Comparison of ENCODE assay signal across 20 mouse cellular contexts in genomic region chr4:134719489-134719888, GRCm38 (mm10). TPM values are rescaled to one million over a fixed set of nuclear protein-coding genes. Genes with fewer than 3 reads are reported as not detected.
DNase-seq lines count a peak whose midpoint lies in the region; ATAC-seq and TF ChIP-seq lines count a peak whose summit lies in the region.
"Had no signal": no experiment of that assay in that cellular context is flagged by ENCODE, and none has a peak within 500 bp of the region (broad histone marks: within the 10 kb centered on the region; RNA-seq: fewer than 3 reads in every experiment).

No protein-coding gene starts in this region.

- no peak overlapping the region for H3K4me2 ChIP-seq in embryonic facial prominence, embryonic 13.5 days
- peak overlapping the region; percentile 46; the same call in 1 of the 2 replicates for H3K4me2 ChIP-seq in liver, embryonic 16.5 days (ENCODE audit: low read depth, low read length)
- H3K4me2 ChIP-seq: hindbrain, embryonic 13.5 days; midbrain, embryonic 15.5 days had no signal

- no peak for TF ChIP-seq RAD21 in MEL (IDR thresholded peaks at IDR 0.05; ENCODE audit: low read depth, low read length)

- ATAC-seq in embryonic facial prominence, embryonic 13.5 days (ENCODE audit: insufficient number of reproducible peaks, insufficient read depth, low FRiP score, low TSS enrichment, low read depth) = no peak
- ATAC-seq in erythroid progenitor cell, adult 5-6 weeks (replicated peaks; ENCODE audit: low FRiP score, poor library complexity, severe bottlenecking) = peak; percentile 93
- ATAC-seq in liver, embryonic 16.5 days (ENCODE audit: low read depth) = peak; percentile 93
- ATAC-seq in activated CD4-positive, CD25-positive, alpha-beta regulatory T cell, adult 4 months = no peak
- ATAC-seq: inflammation-experienced regulatory T-cells, adult 6 months; midbrain, embryonic 15.5 days had no signal

- 0 out of 2 replicates have a peak overlapping the region, but pooled peaks have one; percentile 32 for H3K9ac ChIP-seq in embryonic facial prominence, embryonic 13.5 days
- 0 out of 2 replicates have a peak overlapping the region, but pooled peaks have one; percentile 22 for H3K9ac ChIP-seq in MEL (ENCODE audit: control insufficient read depth, low read depth, low read length, poor library complexity, severe bottlenecking)
- no peak overlapping the region; the same call in 1 of the 2 replicates for H3K9ac ChIP-seq in liver, embryonic 16.5 days (ENCODE audit: low read depth, low read length)
- H3K9ac ChIP-seq: hindbrain, embryonic 13.5 days; midbrain, embryonic 15.5 days had no signal

- no peak for TF ChIP-seq POLR2A in MEL (IDR thresholded peaks at IDR 0.05; ENCODE audit: control insufficient read depth in 1 of 2, insufficient read depth in 1 of 2, low read depth in 1 of 2, low read length in 2 of 2, poor library complexity in 1 of 2)

- WGBS in embryonic facial prominence, embryonic 13.5 days = 74% methylated on average over 8 of the region's 8 CpGs
- WGBS in embryonic facial prominence, embryonic 10.5 days = 81% methylated on average over 8 of the region's 8 CpGs
- WGBS in liver, embryonic 16.5 days (ENCODE audit: insufficient replicate concordance) = 25% methylated on average over 8 of the region's 8 CpGs

- TF ChIP-seq EP300 in MEL (IDR thresholded peaks at IDR 0.05; ENCODE audit: low read depth in 1 of 2, low read length in 2 of 2) = peak; percentile 54 to 62

- no peaks in the 10 kb centered on the region for H3K79me2 ChIP-seq in MEL (ENCODE audit: control insufficient read depth, insufficient read depth, low read length, poor library complexity)

- H3K27ac ChIP-seq in embryonic facial prominence, embryonic 13.5 days = no peak overlapping the region
- H3K27ac ChIP-seq in embryonic facial prominence, embryonic 10.5 days (replicated peaks) = no peak overlapping the region
- H3K27ac ChIP-seq in MEL (ENCODE audit: control insufficient read depth, low read depth, low read length) = no peak overlapping the region
- peak overlapping the region; percentile 57 for H3K27ac ChIP-seq in liver, embryonic 16.5 days (ENCODE audit: low read length)
- H3K27ac ChIP-seq: hindbrain, embryonic 13.5 days; left cerebral cortex, adult 2 months; midbrain, embryonic 15.5 days had no signal

- H3K4me3 ChIP-seq in embryonic facial prominence, embryonic 13.5 days = no peak overlapping the region
- H3K4me3 ChIP-seq in embryonic facial prominence, embryonic 10.5 days = no peak overlapping the region
- no peak overlapping the region for H3K4me3 ChIP-seq in MEL (ENCODE audit: control insufficient read depth in 1 of 2, insufficient read depth in 1 of 2, low read depth in 2 of 2, low read length in 2 of 2)
- no peak overlapping the region for H3K4me3 ChIP-seq in liver, embryonic 16.5 days (ENCODE audit: low read depth, low read length)
- H3K4me3 ChIP-seq: hindbrain, embryonic 13.5 days; left cerebral cortex, adult 2 months; midbrain, embryonic 15.5 days had no signal

- no peak for DNase-seq in embryonic facial prominence, embryonic 10.5 days (ENCODE audit: low spot score)
- peak; percentile 67 for DNase-seq in MEL (ENCODE audit: low read depth, low spot score)
- DNase-seq in spleen, postnatal 36 days (ENCODE audit: low spot score in 2 of 2) = no peak
- no peak for DNase-seq in embryo, embryonic 11 days
- DNase-seq: adrenal gland, postnatal 14 days; cerebellum, adult 18-20 months; heart, adult 18-20 months; heart, postnatal 14 days; kidney, adult 2 months; kidney, postnatal 25 days; left cerebral cortex, postnatal 4 days; lung, postnatal 10 days had no signal

- H3K4me1 ChIP-seq in embryonic facial prominence, embryonic 13.5 days = no peaks in the 10 kb centered on the region
- peaks cover 16% of the 10 kb centered on the region; the same call in 1 of the 2 replicates for H3K4me1 ChIP-seq in embryonic facial prominence, embryonic 10.5 days
- peaks cover 7 to 13% of the 10 kb centered on the region in 2 experiments for H3K4me1 ChIP-seq in MEL (ENCODE audit: control insufficient read depth in 1 of 2, insufficient read depth in 2 of 2, low read length in 2 of 2)
- peaks cover 13% of the 10 kb centered on the region for H3K4me1 ChIP-seq in liver, embryonic 16.5 days (ENCODE audit: control insufficient read depth, low read depth, low read length)
- H3K4me1 ChIP-seq: midbrain, embryonic 15.5 days had no signal

- no peak for TF ChIP-seq CTCF in MEL (IDR thresholded peaks at IDR 0.05 in 2 of 3, conservative IDR thresholded peaks at IDR 0.05 in 1 of 3; ENCODE audit: control insufficient read depth in 1 of 3, insufficient read depth in 1 of 3, low read depth in 2 of 3, low read length in 3 of 3, poor library complexity in 1 of 3, severe bottlenecking in 1 of 3)

- no peaks in the 10 kb centered on the region for H3K9me3 ChIP-seq in embryonic facial prominence, embryonic 13.5 days
- no peaks in the 10 kb centered on the region for H3K9me3 ChIP-seq in embryonic facial prominence, embryonic 10.5 days
- no peaks in the 10 kb centered on the region for H3K9me3 ChIP-seq in MEL (replicated peaks; ENCODE audit: insufficient read depth, low read length)
- no peaks in the 10 kb centered on the region for H3K9me3 ChIP-seq in liver, embryonic 16.5 days (replicated peaks; ENCODE audit: control insufficient read depth, low read length)
- H3K9me3 ChIP-seq: hindbrain, embryonic 13.5 days; midbrain, embryonic 15.5 days had no signal

- no peaks in the 10 kb centered on the region for H3K27me3 ChIP-seq in embryonic facial prominence, embryonic 13.5 days
- no peaks in the 10 kb centered on the region for H3K27me3 ChIP-seq in embryonic facial prominence, embryonic 10.5 days (replicated peaks; ENCODE audit: low read depth, poor library complexity, severe bottlenecking)
- no peaks in the 10 kb centered on the region for H3K27me3 ChIP-seq in MEL (ENCODE audit: control insufficient read depth in 1 of 2, insufficient read depth in 2 of 2, low read length in 2 of 2)
- H3K27me3 ChIP-seq in liver, embryonic 16.5 days (ENCODE audit: control insufficient read depth, insufficient read depth, low read depth, low read length) = no peaks in the 10 kb centered on the region
- H3K27me3 ChIP-seq: hindbrain, embryonic 13.5 days; midbrain, embryonic 15.5 days had no signal

- no peaks in the 10 kb centered on the region for H3K36me3 ChIP-seq in embryonic facial prominence, embryonic 13.5 days
- H3K36me3 ChIP-seq in embryonic facial prominence, embryonic 10.5 days (replicated peaks) = no peaks in the 10 kb centered on the region
- peaks cover 0 to 8% of the 10 kb centered on the region in 2 experiments; a peak in 2 of 4 replicates for H3K36me3 ChIP-seq in MEL (ENCODE audit: control insufficient read depth in 1 of 2, insufficient read depth in 2 of 2, low read length in 2 of 2)
- H3K36me3 ChIP-seq in liver, embryonic 16.5 days (ENCODE audit: control insufficient read depth, insufficient read depth) = no peaks in the 10 kb centered on the region
- H3K36me3 ChIP-seq: hindbrain, embryonic 13.5 days; midbrain, embryonic 15.5 days had no signal

TF ChIP-seq in MEL, 35 proteins besides CTCF, POLR2A, EP300 and RAD21 (continues in another document):
- TF ChIP-seq ZMIZ1 (IDR thresholded peaks at IDR 0.05; ENCODE audit: low read depth, low read length) (no peak), NELFE (IDR thresholded peaks at IDR 0.05; ENCODE audit: low read depth, low read length) (no peak), TAL1 (IDR thresholded peaks at IDR 0.05; ENCODE audit: low read length) (peak; percentile 77), UBTF (IDR thresholded peaks at IDR 0.05; ENCODE audit: borderline replicate concordance, insufficient read depth, low read depth, low read length) (no peak), E2F4 (IDR thresholded peaks at IDR 0.05; ENCODE audit: borderline replicate concordance, low read depth, low read length) (no peak), MAX (IDR thresholded peaks at IDR 0.05; ENCODE audit: low read length) (no peak), RCOR1 (IDR thresholded peaks at IDR 0.05; ENCODE audit: low read depth, low read length) (0 out of 2 replicates have a peak, but pooled peaks have one; percentile 18), ETS1 (IDR thresholded peaks at IDR 0.05; ENCODE audit: low read depth, low read length) (no peak), MAZ (IDR thresholded peaks at IDR 0.05; ENCODE audit: low read depth, low read length) (no peak), CHD1 (IDR thresholded peaks at IDR 0.05; ENCODE audit: low read depth, low read length) (no peak), ZKSCAN1 (IDR thresholded peaks at IDR 0.05; ENCODE audit: low read depth, low read length) (no peak), MYB (IDR thresholded peaks at IDR 0.05; ENCODE audit: low read depth, low read length) (no peak), MYC (IDR thresholded peaks at IDR 0.05; ENCODE audit: low read depth, low read length) (no peak)

RNA-seq across cellular contexts. Expression of gene Man1c1, which starts 15.4 kb away (rescaled TPM):
- 2.4 and 2.7 TPM in 2 replicates for polyA plus RNA-seq in embryonic facial prominence, embryonic 13.5 days (2015; fragmentation: Nextera tagmentation; extraction: Ambion mirVana)
- 2.6 and 2.8 TPM in 2 replicates for polyA plus RNA-seq in embryonic facial prominence, embryonic 10.5 days (2016; fragmentation: Nextera tagmentation; extraction: Ambion mirVana)
- total RNA-seq in MEL (2012; rRNA removed) = 1.6 and 1.9 TPM in 2 replicates
- 1 to 10 TPM in 1 of 2 experiments, not detected in 1; 5.2 TPM for polyA plus RNA-seq in MEL (2012; ENCODE audit: insufficient read depth in 1 of 2, insufficient read length in 2 of 2, low read depth in 1 of 2, low replicate concordance in 2 of 2, missing spikeins in 1 of 2)
- total RNA-seq in erythroid progenitor cell, adult 5-6 weeks (2015; ENCODE audit: low replicate concordance) = 2.9 TPM in 2 replicates
- total RNA-seq in erythroid progenitor cell, adult 5-6 weeks (2017; ENCODE audit: low replicate concordance) = 1.0 and 1.8 TPM in 2 replicates
- polyA plus RNA-seq in liver, embryonic 16.5 days (2015; fragmentation: Nextera tagmentation; extraction: Ambion mirVana) = 0.97 and 1.2 TPM in 2 replicates
- 1 to 10 TPM; 1.0 to 1.9 TPM for polyA plus RNA-seq in activated CD4-positive, CD25-positive, alpha-beta regulatory T cell, adult 4 months (2017; shearing (Covaris generic))

RNA-seq across cellular contexts. Expression of gene Ldlrap1, which starts 48.3 kb away (rescaled TPM):
- 25.6 and 27.2 TPM in 2 replicates for polyA plus RNA-seq in embryonic facial prominence, embryonic 13.5 days (2015; fragmentation: Nextera tagmentation; extraction: Ambion mirVana)
- polyA plus RNA-seq in embryonic facial prominence, embryonic 10.5 days (2016; fragmentation: Nextera tagmentation; extraction: Ambion mirVana) = 15.8 and 17.4 TPM in 2 replicates
- 16.6 and 24.8 TPM in 2 replicates for total RNA-seq in MEL (2012; rRNA removed)
- polyA plus RNA-seq in MEL (2012; ENCODE audit: insufficient read depth in 1 of 2, insufficient read length in 2 of 2, low read depth in 1 of 2, low replicate concordance in 2 of 2, missing spikeins in 1 of 2) = 10 to 100 TPM in 1 of 2 experiments, not detected in 1; 23.7 TPM
- total RNA-seq in erythroid progenitor cell, adult 5-6 weeks (2015; ENCODE audit: low replicate concordance) = 6.5 and 27.7 TPM in 2 replicates
- total RNA-seq in erythroid progenitor cell, adult 5-6 weeks (2017; ENCODE audit: low replicate concordance) = 17.3 and 21.3 TPM in 2 replicates
- 20.1 and 20.7 TPM in 2 replicates for polyA plus RNA-seq in liver, embryonic 16.5 days (2015; fragmentation: Nextera tagmentation; extraction: Ambion mirVana)
- polyA plus RNA-seq in activated CD4-positive, CD25-positive, alpha-beta regulatory T cell, adult 4 months (2017; shearing (Covaris generic)) = 10 to 100 TPM; 21.3 to 25.2 TPM

Comparison
In these comparisons a context has a peak if more than half of its experiments do, and no peak if none do; other contexts are left out.
1. ATAC-seq: peak in erythroid progenitor cell, adult 5-6 weeks (single experiment) and liver, embryonic 16.5 days (single experiment); none in embryonic facial prominence, embryonic 13.5 days (single experiment) and activated CD4-positive, CD25-positive, alpha-beta regulatory T cell, adult 4 months (single experiment).